Mouse (Mus musculus) right cerebral cortex, postnatal 25 days (tissue): Measurements from ENCODE around the gene Oas3.

Source experiments
- DNase-seq: peaks from one replicate; pipeline ENCODE4 v3.0.0; 2022

Gene Oas3

GRCm38 (mm10) chr5:120751206-120751605 lies 26.3 kb downstream of the Oas3 start:
- no peak for DNase-seq

- DNase-seq: no peak
Observed at GRCm38 (mm10) chr5:120749688-120750087, 27.8 kb downstream of the Oas3 start, which contains the start of gene Oas2. TSS of gene Oas2 (minus strand) at chr5:120749853.

GRCm38 (mm10) chr5:120746451-120746850 lies 31.0 kb downstream of the Oas3 start:
- DNase-seq: peak; percentile 30

GRCm38 (mm10) chr5:120742125-120742524 lies 35.3 kb downstream of the Oas3 start:
- no peak for DNase-seq

GRCm38 (mm10) chr5:120734380-120734990 lies 43.0 kb downstream of the Oas3 start:
- DNase-seq: no peak

- DNase-seq: no peak
Observed at GRCm38 (mm10) chr5:120733696-120734095, 43.8 kb downstream of the Oas3 start.

GRCm38 (mm10) chr5:120732740-120733139 lies 44.7 kb downstream of the Oas3 start:
- DNase-seq: no peak

GRCm38 (mm10) chr5:120729319-120729718 lies 48.1 kb downstream of the Oas3 start:
- no peak for DNase-seq

- DNase-seq: no peak
Observed at GRCm38 (mm10) chr5:120725811-120726455, 51.5 kb downstream of the Oas3 start.

- no peak for DNase-seq
Observed at GRCm38 (mm10) chr5:120721005-120721404, 56.5 kb downstream of the Oas3 start.

- no peak for DNase-seq
Observed at GRCm38 (mm10) chr5:120718600-120719378, 58.7 kb downstream of the Oas3 start.

GRCm38 (mm10) chr5:120717136-120717535 lies 60.3 kb downstream of the Oas3 start:
- no peak for DNase-seq

GRCm38 (mm10) chr5:120714314-120714713 lies 63.1 kb downstream of the Oas3 start:
- DNase-seq: peak; percentile 77

- no peak for DNase-seq
Observed at GRCm38 (mm10) chr5:120712721-120713120, 64.7 kb downstream of the Oas3 start.

- no peak for DNase-seq
Observed at GRCm38 (mm10) chr5:120711827-120712226, 65.6 kb downstream of the Oas3 start, which contains the start of gene Dtx1. TSS of gene Dtx1 (minus strand) at chr5:120711927.

- DNase-seq: peak; percentile 88
Observed at GRCm38 (mm10) chr5:120711416-120711815, 66.0 kb downstream of the Oas3 start.

GRCm38 (mm10) chr5:120710826-120711248 lies 66.6 kb downstream of the Oas3 start:
- peak; percentile 54 for DNase-seq

- peak; percentile 60 for DNase-seq
Observed at GRCm38 (mm10) chr5:120710161-120710825, 67.2 kb downstream of the Oas3 start.

GRCm38 (mm10) chr5:120706976-120707375 lies 70.5 kb downstream of the Oas3 start:
- DNase-seq: no peak

GRCm38 (mm10) chr5:120706541-120706940 lies 70.9 kb downstream of the Oas3 start:
- no peak for DNase-seq

- no peak for DNase-seq
Observed at GRCm38 (mm10) chr5:120704421-120704820, 73.0 kb downstream of the Oas3 start.

GRCm38 (mm10) chr5:120703660-120704059 lies 73.8 kb downstream of the Oas3 start:
- no peak for DNase-seq
